Mouse (Mus musculus): Measurements from ENCODE around the gene Gm8439. TPM values are rescaled to one million over a fixed set of nuclear protein-coding genes. Genes with fewer than 3 reads are reported as not detected.

Gene Gm8439
- polyA plus RNA-seq, 1 experiment from 2014 or later, result 0.36 TPM

DNA sequence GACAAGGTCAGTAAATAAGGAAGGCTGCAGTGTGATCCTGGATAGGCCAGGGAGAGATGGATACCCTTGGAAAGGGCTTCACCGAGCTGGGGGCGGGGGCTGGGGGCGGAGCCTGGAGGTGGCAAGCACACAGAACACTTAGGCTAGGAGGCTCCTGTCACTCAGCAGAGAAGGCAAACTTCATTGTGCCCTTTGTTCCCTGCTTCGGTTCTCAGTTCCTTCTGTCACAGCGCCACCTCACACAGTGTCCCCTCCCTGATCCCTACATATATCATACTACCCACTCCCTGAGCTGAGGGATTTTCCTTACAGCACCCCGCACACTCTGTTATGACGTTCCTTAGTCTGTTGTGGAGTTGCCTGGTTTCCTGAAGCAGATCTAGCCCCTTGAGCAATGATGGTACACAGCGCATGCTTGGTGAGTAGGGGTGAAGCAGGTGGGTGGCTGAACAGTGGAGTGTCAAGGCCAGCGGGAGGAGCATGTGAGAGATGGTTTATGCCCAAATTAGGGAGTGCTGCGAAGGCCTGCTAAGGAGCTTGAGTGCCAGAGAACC lies 27.1 kb downstream of the Gm8439 start:
- Histone ChIP-seq H3K36me3 (no peaks in the 10 kb centered on the region), H3K27ac (peak overlapping the region; percentile 94), H3K27me3 (ENCODE audit: insufficient read depth, poor library complexity, severe bottlenecking) (no peaks in the 10 kb centered on the region), H3K4me3 (no peak overlapping the region), H3K4me1 (peaks cover 63% of the 10 kb centered on the region), H3K9me3 (no peaks in the 10 kb centered on the region)
- 27% methylated on average over 10 of the region's 10 CpGs for WGBS
- DNase-seq (ENCODE audit: low spot score), result peak; percentile 96

DNA sequence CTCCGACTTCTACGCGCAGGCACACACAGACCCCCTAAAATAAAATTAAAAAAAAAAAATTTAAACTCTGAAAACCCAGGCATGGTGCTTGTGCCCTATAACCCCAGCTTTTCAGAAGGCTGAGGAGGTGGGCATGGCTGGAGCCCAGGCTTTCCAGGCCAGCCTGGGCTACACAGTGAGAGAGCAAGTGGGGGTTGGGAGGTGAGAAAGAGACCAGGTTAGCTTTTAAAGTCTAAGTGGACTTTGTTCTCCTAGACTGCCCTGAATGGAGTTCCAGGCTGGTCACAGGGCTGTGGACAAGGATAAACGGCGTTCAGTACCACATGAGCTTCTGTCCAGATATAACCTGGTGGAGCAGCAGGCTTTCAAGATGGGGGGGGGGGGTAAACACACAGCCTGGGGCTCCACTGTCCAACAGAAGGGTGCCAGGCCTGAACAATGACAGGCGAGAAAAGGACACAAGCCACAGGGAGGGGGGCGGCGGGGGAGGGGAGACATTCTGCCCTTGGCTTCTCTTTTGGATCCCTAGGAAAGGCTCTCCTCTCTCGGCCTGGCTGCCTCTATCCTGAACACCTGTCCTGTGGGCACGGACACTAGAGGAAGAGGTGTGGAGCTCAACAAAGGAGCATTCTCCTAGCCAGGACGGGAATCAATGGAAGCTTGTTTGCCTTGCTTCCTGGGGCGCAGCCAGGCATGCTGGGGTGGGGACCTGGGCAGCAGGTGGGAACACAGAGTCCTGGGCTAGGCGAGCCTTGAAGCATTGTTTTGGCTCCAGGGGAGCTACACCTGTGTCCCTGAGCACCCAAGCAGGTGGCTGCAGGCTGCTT lies 27.9 kb downstream of the Gm8439 start:
- WGBS, result 52% methylated on average over 13 of the region's 13 CpGs
- no peak for DNase-seq (ENCODE audit: low spot score)
- H3K27ac ChIP-seq, result peak overlapping the region; percentile 94
- no peaks in the 10 kb centered on the region for H3K9me3 ChIP-seq
- no peak overlapping the region for H3K4me3 ChIP-seq
- H3K27me3 ChIP-seq (ENCODE audit: insufficient read depth, poor library complexity, severe bottlenecking), result no peaks in the 10 kb centered on the region
- H3K36me3 ChIP-seq, result no peaks in the 10 kb centered on the region
- H3K4me1 ChIP-seq, result peaks cover 55% of the 10 kb centered on the region

DNA sequence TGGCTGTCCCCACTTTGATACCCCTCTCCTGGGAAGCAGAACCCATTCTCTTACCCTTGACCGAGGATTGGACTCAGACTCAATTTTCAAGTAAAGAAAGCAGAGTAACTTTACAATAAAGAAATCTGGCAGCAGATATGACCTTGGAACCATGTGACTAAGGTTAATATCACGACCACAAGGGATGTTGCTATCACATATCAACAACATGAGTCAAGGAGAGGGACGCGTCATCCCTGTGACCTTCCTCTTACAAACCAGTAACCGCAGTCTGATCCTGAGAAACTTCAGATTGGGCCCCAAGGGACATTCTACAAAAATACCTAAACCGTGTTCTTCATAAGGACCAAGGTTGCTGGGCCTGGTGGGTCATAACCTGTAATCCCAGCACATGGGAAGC lies 39.2 kb downstream of the Gm8439 start:
- Histone ChIP-seq H3K4me1 (peaks cover 9% of the 10 kb centered on the region; the same call in 1 of the 2 replicates), H3K9me3 (no peaks in the 10 kb centered on the region), H3K36me3 (no peaks in the 10 kb centered on the region), H3K27me3 (ENCODE audit: insufficient read depth, poor library complexity, severe bottlenecking) (no peaks in the 10 kb centered on the region), H3K27ac (no peak overlapping the region), H3K4me3 (no peak overlapping the region)
- DNase-seq (ENCODE audit: low spot score), result no peak
- 77% methylated on average over 6 of the region's 6 CpGs for WGBS

DNA sequence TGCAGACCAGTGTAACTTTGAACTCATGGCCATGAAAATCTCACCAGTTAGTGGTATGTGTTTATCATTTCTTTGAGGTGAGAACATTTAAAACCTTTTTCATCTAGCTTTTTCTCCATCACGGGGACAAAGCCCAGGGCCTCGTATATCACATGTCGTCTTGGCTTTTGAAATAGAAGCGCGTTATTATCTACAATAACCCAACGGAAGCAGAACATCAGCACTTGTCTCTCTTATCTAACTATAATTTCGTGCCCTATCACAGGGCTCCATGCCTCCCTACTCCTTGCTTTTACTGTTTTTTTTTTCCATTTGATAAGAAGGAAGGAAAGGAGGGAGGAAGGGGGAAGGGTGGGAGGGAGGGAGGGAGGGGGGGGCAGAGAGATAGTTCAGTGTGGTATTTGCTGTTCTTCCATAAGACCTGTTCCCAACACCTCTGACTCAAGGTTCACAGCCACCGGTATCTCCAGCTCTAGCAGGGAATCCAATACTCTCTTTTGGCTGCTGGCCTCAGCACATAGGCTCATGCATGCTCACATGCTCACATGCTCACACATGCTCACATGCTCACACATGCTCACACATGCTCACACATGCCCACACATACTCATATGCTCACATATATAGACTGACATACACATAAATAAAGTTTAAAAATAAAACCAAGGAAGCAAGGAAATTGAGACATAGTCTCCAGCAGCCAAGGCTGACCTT lies 41.8 kb downstream of the Gm8439 start:
- Histone ChIP-seq H3K9me3 (no peaks in the 10 kb centered on the region), H3K4me1 (peaks cover 10% of the 10 kb centered on the region; the same call in 1 of the 2 replicates), H3K4me3 (no peak overlapping the region), H3K27me3 (ENCODE audit: insufficient read depth, poor library complexity, severe bottlenecking) (0 out of 2 replicates have a peak, but pooled peaks cover 1% of the 10 kb centered on the region), H3K27ac (peak overlapping the region; percentile 56; the same call in 1 of the 2 replicates), H3K36me3 (no peaks in the 10 kb centered on the region)
- WGBS, result 28% methylated on average over 8 of the region's 8 CpGs
- DNase-seq (ENCODE audit: low spot score), result no peak

DNA sequence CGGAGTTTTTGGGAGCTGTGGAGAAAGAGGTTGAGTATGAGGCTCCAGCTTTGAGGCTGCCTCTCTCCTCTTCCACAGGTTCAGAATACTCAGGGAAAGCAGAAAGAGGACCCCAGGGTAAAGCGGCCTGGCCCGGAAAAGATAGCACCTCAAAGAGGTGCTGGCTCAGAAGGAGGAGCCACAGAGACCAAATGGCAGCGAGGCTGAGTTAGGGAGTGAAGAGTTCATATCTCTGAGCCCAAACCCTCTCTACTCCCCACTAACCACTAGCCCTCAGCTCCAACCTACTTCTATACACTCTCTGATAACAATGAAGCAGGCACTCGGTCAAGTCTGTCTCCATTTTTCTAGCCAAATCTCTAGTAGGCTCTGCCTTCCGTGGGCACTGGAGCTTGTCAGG lies 43.3 kb downstream of the Gm8439 start:
- Histone ChIP-seq H3K36me3 (no peaks in the 10 kb centered on the region), H3K27me3 (ENCODE audit: insufficient read depth, poor library complexity, severe bottlenecking) (0 out of 2 replicates have a peak, but pooled peaks cover 5% of the 10 kb centered on the region), H3K4me1 (peaks cover 10% of the 10 kb centered on the region; the same call in 1 of the 2 replicates), H3K27ac (peak overlapping the region; percentile 77; the same call in 1 of the 2 replicates), H3K4me3 (no peak overlapping the region), H3K9me3 (no peaks in the 10 kb centered on the region)
- DNase-seq (ENCODE audit: low spot score), result no peak
- WGBS, result 36% methylated on average over 6 of the region's 6 CpGs

DNA sequence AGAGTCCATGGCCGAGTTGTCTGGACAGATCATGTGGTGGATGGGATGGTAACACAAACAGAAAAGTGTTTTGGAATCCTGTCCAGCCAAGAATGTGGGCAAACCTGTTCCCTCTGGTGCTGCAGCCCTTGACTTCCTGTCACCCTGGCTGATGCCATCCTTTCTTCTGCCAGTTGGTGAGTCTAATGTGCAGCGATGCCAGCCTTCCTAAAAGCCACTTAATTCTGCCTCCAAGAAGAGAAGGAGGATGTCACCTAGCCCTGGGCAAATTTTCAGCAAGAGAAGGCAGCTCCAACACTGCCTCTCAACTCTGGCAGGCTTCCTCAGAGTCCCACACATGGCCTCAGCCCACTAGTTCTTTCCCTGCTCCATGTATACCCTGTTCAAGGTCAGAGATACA lies 46.8 kb downstream of the Gm8439 start:
- H3K9me3 ChIP-seq, result no peaks in the 10 kb centered on the region
- peaks cover 6% of the 10 kb centered on the region; the same call in 1 of the 2 replicates for H3K4me1 ChIP-seq
- 0 out of 2 replicates have a peak overlapping the region, but pooled peaks have one; percentile 18 for H3K27ac ChIP-seq
- DNase-seq (ENCODE audit: low spot score), result no peak
- WGBS, result 72% methylated on average over 2 of the region's 2 CpGs
- no peak overlapping the region for H3K4me3 ChIP-seq
- H3K27me3 ChIP-seq (ENCODE audit: insufficient read depth, poor library complexity, severe bottlenecking), result 0 out of 2 replicates have a peak, but pooled peaks cover 11% of the 10 kb centered on the region
- H3K36me3 ChIP-seq, result no peaks in the 10 kb centered on the region

DNA sequence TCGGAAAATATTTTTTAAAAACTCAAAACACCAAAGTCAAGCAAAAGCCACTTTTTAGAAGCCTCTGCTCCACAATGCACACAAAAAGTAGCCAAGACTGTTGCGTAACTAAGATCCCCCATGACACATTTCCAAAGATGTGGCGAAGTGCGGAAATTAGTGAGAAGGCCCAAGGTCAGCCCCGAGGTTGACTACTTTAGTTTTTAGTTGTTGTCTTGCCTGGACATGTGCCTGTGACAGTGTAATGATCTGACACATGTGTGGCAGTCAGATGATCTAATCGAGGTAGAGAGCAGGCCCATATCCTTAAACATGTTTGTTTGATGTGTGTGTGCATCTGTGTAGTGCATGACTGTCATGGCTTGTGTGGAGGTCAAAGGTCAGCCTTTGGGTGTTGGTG lies 53.4 kb downstream of the Gm8439 start:
- DNase-seq (ENCODE audit: low spot score), result no peak
- H3K4me3 ChIP-seq, result no peak overlapping the region
- WGBS, result 89% methylated on average over 6 of the region's 6 CpGs
- H3K4me1 ChIP-seq, result no peaks in the 10 kb centered on the region
- H3K27ac ChIP-seq, result no peak overlapping the region
- no peaks in the 10 kb centered on the region for H3K9me3 ChIP-seq
- no peaks in the 10 kb centered on the region for H3K36me3 ChIP-seq
- peaks cover 9% of the 10 kb centered on the region; the same call in 1 of the 2 replicates for H3K27me3 ChIP-seq (ENCODE audit: insufficient read depth, poor library complexity, severe bottlenecking)

DNA sequence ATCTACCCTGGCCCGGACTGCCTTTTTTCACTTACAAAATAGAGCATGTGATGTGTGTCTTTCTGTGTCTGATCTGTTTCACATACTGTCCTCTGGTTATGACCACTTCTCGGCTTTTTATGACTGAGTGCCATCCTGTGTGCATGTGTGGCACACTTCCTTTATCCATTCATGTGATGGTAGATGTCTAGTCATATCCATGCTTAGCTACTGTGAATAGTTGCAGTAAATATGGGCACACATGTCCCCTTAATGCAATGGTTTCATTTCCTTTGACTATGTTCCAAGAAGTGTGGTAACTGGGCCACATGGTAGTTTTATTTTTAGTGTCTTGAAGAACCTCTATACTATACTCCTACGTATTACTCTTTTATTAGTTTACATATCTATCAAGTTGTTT lies 55.4 kb downstream of the Gm8439 start:
- no peak overlapping the region for H3K27ac ChIP-seq
- H3K9me3 ChIP-seq, result no peaks in the 10 kb centered on the region
- 82% methylated on average over 3 of the region's 3 CpGs for WGBS
- H3K27me3 ChIP-seq (ENCODE audit: insufficient read depth, poor library complexity, severe bottlenecking), result peaks cover 21% of the 10 kb centered on the region
- DNase-seq (ENCODE audit: low spot score), result no peak
- H3K4me3 ChIP-seq, result no peak overlapping the region
- no peaks in the 10 kb centered on the region for H3K36me3 ChIP-seq
- H3K4me1 ChIP-seq, result no peaks in the 10 kb centered on the region; the same call in 1 of the 2 replicates

DNA sequence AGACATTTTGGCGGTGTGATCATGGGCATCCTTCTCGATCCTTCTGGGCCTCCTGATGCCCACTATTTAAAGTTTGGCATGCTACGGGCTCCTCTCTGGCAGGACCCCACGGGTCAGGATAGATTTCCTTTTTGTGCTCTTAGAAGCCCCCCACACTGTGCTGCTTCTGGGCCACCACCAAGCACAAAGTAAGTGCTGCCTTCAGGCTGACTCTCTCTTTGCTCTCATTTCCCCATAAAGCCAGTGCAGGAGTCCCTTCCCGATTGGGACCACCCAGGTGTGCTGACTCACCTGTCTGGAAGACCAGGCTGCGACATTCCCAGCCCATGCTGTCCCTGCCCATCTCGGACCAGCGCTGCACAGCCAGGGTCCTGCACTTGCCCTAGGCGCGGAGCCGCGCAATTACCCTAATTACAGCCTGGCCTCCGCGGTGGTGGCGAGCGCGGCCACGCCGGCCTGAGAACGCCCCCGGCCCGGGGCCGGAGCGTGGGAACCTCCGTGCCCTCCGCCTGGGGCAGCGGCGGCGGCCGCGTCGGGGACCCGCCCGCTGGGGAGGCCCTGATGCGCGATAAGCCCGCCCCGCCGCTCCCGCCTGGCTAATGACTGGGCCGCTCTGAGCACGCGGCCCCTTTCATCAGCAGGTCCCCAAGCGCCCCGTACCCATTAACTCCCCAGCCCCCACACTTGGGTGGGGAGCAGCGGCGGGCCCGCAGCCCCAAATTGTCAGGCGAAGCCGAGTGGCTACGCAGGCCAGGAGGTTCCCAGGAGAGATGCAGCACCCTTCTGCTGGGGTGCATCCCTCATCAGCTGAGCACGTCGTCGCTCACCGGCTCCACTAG lies 61.0 kb downstream of the Gm8439 start:
- no peaks in the 10 kb centered on the region for H3K36me3 ChIP-seq
- H3K4me3 ChIP-seq, result peak overlapping the region; percentile 71
- H3K4me1 ChIP-seq, result peaks cover 9% of the 10 kb centered on the region
- H3K27ac ChIP-seq, result peak overlapping the region; percentile 84
- WGBS, result 5% methylated on average over 55 of the region's 55 CpGs
- peaks cover 73% of the 10 kb centered on the region for H3K27me3 ChIP-seq (ENCODE audit: insufficient read depth, poor library complexity, severe bottlenecking)
- no peak for DNase-seq (ENCODE audit: low spot score)
- H3K9me3 ChIP-seq, result 0 out of 2 replicates have a peak, but pooled peaks cover 3% of the 10 kb centered on the region

DNA sequence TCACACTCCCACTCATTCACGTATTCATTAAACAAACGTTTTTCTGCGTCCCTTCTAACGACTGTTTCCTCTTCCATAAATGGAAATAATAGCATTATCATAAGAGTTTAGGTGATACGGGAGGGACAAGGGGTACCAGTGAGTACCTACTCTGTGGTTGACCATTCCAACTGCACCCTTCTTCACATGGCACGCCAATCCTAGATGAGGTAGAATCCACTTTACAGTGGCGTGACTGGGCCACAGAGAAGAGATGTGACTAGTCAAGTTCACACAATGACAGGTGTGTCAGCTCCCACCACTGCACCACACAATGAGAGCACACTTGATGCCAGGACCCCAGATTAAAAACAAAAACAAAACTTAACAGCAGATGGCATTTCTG lies 61.7 kb downstream of the Gm8439 start:
- no peak for DNase-seq (ENCODE audit: low spot score)
- Histone ChIP-seq H3K27ac (peak overlapping the region; percentile 84), H3K4me1 (peaks cover 9% of the 10 kb centered on the region), H3K4me3 (peak overlapping the region; percentile 71), H3K36me3 (no peaks in the 10 kb centered on the region), H3K9me3 (0 out of 2 replicates have a peak, but pooled peaks cover 3% of the 10 kb centered on the region), H3K27me3 (ENCODE audit: insufficient read depth, poor library complexity, severe bottlenecking) (peaks cover 69% of the 10 kb centered on the region)
- 20% methylated on average over 7 of the region's 7 CpGs for WGBS

DNA sequence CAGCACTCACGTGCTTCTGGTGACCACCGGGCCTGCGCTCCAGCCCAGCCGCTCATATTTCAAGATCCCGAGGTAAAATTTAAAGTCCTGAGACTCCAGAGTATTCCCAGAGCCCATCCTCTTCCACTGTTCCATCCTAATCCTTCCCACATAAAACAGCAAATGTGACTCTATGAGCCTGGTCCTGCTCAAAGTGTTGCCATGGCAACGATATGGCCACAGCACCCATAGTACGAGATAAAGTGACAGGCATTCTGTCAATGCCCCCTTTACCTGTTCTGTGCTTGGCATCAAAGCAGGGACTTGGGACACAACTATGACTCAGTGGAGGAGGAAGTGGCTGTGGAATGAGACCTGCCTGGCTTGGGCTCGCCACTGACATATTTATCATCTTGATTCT lies 67.4 kb downstream of the Gm8439 start:
- H3K9me3 ChIP-seq, result 0 out of 2 replicates have a peak, but pooled peaks cover 3% of the 10 kb centered on the region
- H3K4me1 ChIP-seq, result no peaks in the 10 kb centered on the region
- H3K27ac ChIP-seq, result no peak overlapping the region
- no peak overlapping the region for H3K4me3 ChIP-seq
- 79% methylated on average over 8 of the region's 8 CpGs for WGBS
- H3K36me3 ChIP-seq, result no peaks in the 10 kb centered on the region
- peaks cover 52% of the 10 kb centered on the region for H3K27me3 ChIP-seq (ENCODE audit: insufficient read depth, poor library complexity, severe bottlenecking)
- no peak for DNase-seq (ENCODE audit: low spot score)

Measured in heart, embryonic 10.5 days (tissue).